Mouse (Mus musculus): ENCODE measurements at regions not wholly inside any gene's neighbourhood (a gene's known extent, or its start where the extent isn't known, plus 50 kb on each side); places are given as distances from the start of the nearest gene placed in this dataset.
"Not testable (repeated sequence)": the region's sequence is repeated elsewhere in the genome, so short reads cannot be mapped to it uniquely, and the experiment has no call there.

- H3K27ac ChIP-seq (ENCODE audit: insufficient read depth, low read depth); dilution Hi-C loops (cut with MboI; ENCODE audit: extremely low pct_ligation_motif_present, extremely low pct_unique_long_range_greater_than_20kb, low sequenced_read_pairs); H3K27me3 ChIP-seq (replicated peaks); H3K4me1 ChIP-seq (ENCODE audit: control insufficient read depth in 1 of 2, insufficient read depth in 2 of 2); in situ Hi-C loops (cut with MboI; ENCODE audit: low pct_ligation_motif_present, low pct_unique_long_range_greater_than_20kb, low sequenced_read_pairs); H3K4me2 ChIP-seq (ENCODE audit: insufficient read depth, low read depth, poor library complexity, severe bottlenecking); H3K36me3 ChIP-seq (replicated peaks in 1 of 2; ENCODE audit: control insufficient read depth in 1 of 2, insufficient read depth in 1 of 2, low read length in 1 of 2); DNase-seq (ENCODE audit: extremely low read depth); H3K79me2 ChIP-seq (replicated peaks; ENCODE audit: control insufficient read depth, extremely low read depth, insufficient read depth, poor library complexity, severe bottlenecking); H3K9me3 ChIP-seq (replicated peaks; ENCODE audit: low read length); H3K4me3 ChIP-seq (replicated peaks in 1 of 3; ENCODE audit: low read depth in 2 of 3, low read length in 2 of 3, poor library complexity in 1 of 3); H3K9ac ChIP-seq (ENCODE audit: insufficient read depth, low read depth): not testable (repeated sequence)
- TF ChIP-seq CTCF (conservative IDR thresholded peaks at IDR 0.05 in 1 of 2, IDR thresholded peaks at IDR 0.05 in 1 of 2; ENCODE audit: low read depth in 2 of 2, low read length in 2 of 2) (peak in 1 of 2 experiments; percentile 56; a peak in 2 of 4 replicates), ZNF384 (IDR thresholded peaks at IDR 0.05; ENCODE audit: low read depth, low read length) (peak; percentile 44; the same call in 1 of the 2 replicates), SMC3 (IDR thresholded peaks at IDR 0.05; ENCODE audit: low read depth, low read length) (peak; percentile 51), RAD21 (IDR thresholded peaks at IDR 0.05; ENCODE audit: low read depth, low read length) (peak; percentile 54)
Observed at GRCm38 (mm10) chr6:69113333-69113732, 1577.7 kb upstream of the Tacstd2 start.

GRCm38 (mm10) chr6:69063940-69064339 is 1528.3 kb upstream of the Tacstd2 start:
- Histone ChIP-seq H3K4me3 (replicated peaks in 1 of 3; ENCODE audit: low read depth in 2 of 3, low read length in 2 of 3, poor library complexity in 1 of 3) (no peak overlapping the region), H3K4me2 (ENCODE audit: insufficient read depth, low read depth, poor library complexity, severe bottlenecking) (no peak overlapping the region), H3K27me3 (replicated peaks) (no peaks in the 10 kb centered on the region), H3K36me3 (replicated peaks in 1 of 2; ENCODE audit: control insufficient read depth in 1 of 2, insufficient read depth in 1 of 2, low read length in 1 of 2) (no peaks in the 10 kb centered on the region), H3K9me3 (replicated peaks; ENCODE audit: low read length) (no peaks in the 10 kb centered on the region), H3K27ac (ENCODE audit: insufficient read depth, low read depth) (no peak overlapping the region), H3K9ac (ENCODE audit: insufficient read depth, low read depth) (no peak overlapping the region), H3K79me2 (replicated peaks; ENCODE audit: control insufficient read depth, extremely low read depth, insufficient read depth, poor library complexity, severe bottlenecking) (no peaks in the 10 kb centered on the region), H3K4me1 (ENCODE audit: control insufficient read depth in 1 of 2, insufficient read depth in 2 of 2) (peaks cover 0 to 12% of the 10 kb centered on the region in 2 experiments; a peak in 3 of 4 replicates)
- TF ChIP-seq USF1 (IDR thresholded peaks at IDR 0.05; ENCODE audit: low read depth, low read length) = no peak
- no peak for TF ChIP-seq HCFC1 (IDR thresholded peaks at IDR 0.05; ENCODE audit: low read depth, low read length)
- no peak for TF ChIP-seq SIN3A (IDR thresholded peaks at IDR 0.05; ENCODE audit: low read length)
- TF ChIP-seq JUND (conservative IDR thresholded peaks at IDR 0.05; ENCODE audit: low read depth, low read length) = peak; percentile 87
- peak; percentile 36 for TF ChIP-seq JUN (IDR thresholded peaks at IDR 0.05; ENCODE audit: insufficient read depth, low read depth, low read length)
- peak; percentile 74 for TF ChIP-seq IRF4 (IDR thresholded peaks at IDR 0.05; ENCODE audit: low read depth, low read length)
- TF ChIP-seq ZKSCAN1 (IDR thresholded peaks at IDR 0.05; ENCODE audit: borderline replicate concordance, low read depth, low read length) = no peak
- no peak for TF ChIP-seq ELF1 (IDR thresholded peaks at IDR 0.05; ENCODE audit: low read depth, low read length)
- TF ChIP-seq TCF12 (IDR thresholded peaks at IDR 0.05; ENCODE audit: low read depth, low read length) = no peak
- TF ChIP-seq KAT2A (IDR thresholded peaks at IDR 0.05; ENCODE audit: insufficient replicate concordance, low read length) = no peak
- no peak for TF ChIP-seq MAZ (IDR thresholded peaks at IDR 0.05; ENCODE audit: low read depth, low read length)
- TF ChIP-seq MEF2A (IDR thresholded peaks at IDR 0.05; ENCODE audit: borderline replicate concordance, low read depth, low read length) = no peak
- peak; percentile 54; the same call in 1 of the 2 replicates for TF ChIP-seq EP300 (IDR thresholded peaks at IDR 0.05; ENCODE audit: low read length)
- TF ChIP-seq NELFE (IDR thresholded peaks at IDR 0.05; ENCODE audit: low read depth, low read length) = no peak
- TF ChIP-seq MAFK (IDR thresholded peaks at IDR 0.05; ENCODE audit: insufficient replicate concordance, low read length) = no peak
- no peak for TF ChIP-seq ZC3H11A (IDR thresholded peaks at IDR 0.05; ENCODE audit: low read depth, low read length)
- no peak for TF ChIP-seq SMC3 (IDR thresholded peaks at IDR 0.05; ENCODE audit: low read depth, low read length)
- DNase-seq (ENCODE audit: extremely low read depth) = no peak
- dilution Hi-C loops (cut with MboI; ENCODE audit: extremely low pct_ligation_motif_present, extremely low pct_unique_long_range_greater_than_20kb, low sequenced_read_pairs) = no loop called here
- in situ Hi-C loops (cut with MboI; ENCODE audit: low pct_ligation_motif_present, low pct_unique_long_range_greater_than_20kb, low sequenced_read_pairs) = loop anchor here (25.0 kb wide), 1 partner anchor 127 kb away; no protein-coding TSS in a partner anchor

All from CH12.LX (cell line).